Mouse (Mus musculus) CH12.LX (cell line): ENCODE data around the gene Mapk13. TPM values are rescaled to one million over a fixed set of nuclear protein-coding genes. Genes with fewer than 3 reads are reported as not detected.

Experiments
- DNase-seq: peaks from one replicate; pipeline ENCODE4 v3.0.0-alpha.2; 2013; ENCODE audit errors: extremely low read depth
- H3K27ac ChIP-seq: 2 replicates; pipeline ENCODE4 v1.5.1; 2012; ENCODE audit warnings: low read depth, mild to moderate bottlenecking, control low read depth, moderate library complexity; ENCODE audit not compliant: insufficient read depth
- H3K27me3 ChIP-seq: replicated peaks from 2 replicates; pipeline ENCODE3; 2012; ENCODE audit warnings: inconsistent platforms
- H3K36me3 ChIP-seq, 2 experiments: replicated peaks in 1 of 2; 2 replicates each; pipeline versions ENCODE3 to v1.6.1; 2012; ENCODE audit warnings: inconsistent platforms in 1 of 2, low read length in 1 of 2, mild to moderate bottlenecking in 1 of 2, mixed read lengths in 1 of 2, moderate library complexity in 1 of 2; ENCODE audit not compliant: control insufficient read depth in 1 of 2, insufficient read depth in 1 of 2
- H3K4me1 ChIP-seq, 2 experiments: 2 replicates each; pipeline ENCODE4 v1.6.1; 2012; ENCODE audit warnings: inconsistent platforms in 1 of 2, moderate library complexity in 1 of 2; ENCODE audit not compliant: insufficient read depth in 2 of 2, control insufficient read depth in 1 of 2
- H3K4me2 ChIP-seq: 2 replicates; pipeline ENCODE4 v1.6.1; 2012; ENCODE audit warnings: low read depth, mild to moderate bottlenecking, control low read depth; ENCODE audit not compliant: poor library complexity, insufficient read depth, severe bottlenecking
- H3K4me3 ChIP-seq, 3 experiments: fragments of 150-350 bp in 1 of 3; sonication (generic) in 1 of 3; replicated peaks in 1 of 3; 2 replicates each; pipeline versions ENCODE3 to v1.5.1; 2011 to 2012; ENCODE audit warnings: low read depth in 2 of 3, low read length in 2 of 3, mild to moderate bottlenecking in 2 of 3, moderate library complexity in 2 of 3, control low read depth in 1 of 3, improper control_type of control experiment in 1 of 3, inconsistent platforms in 1 of 3, mixed read lengths in 1 of 3; ENCODE audit not compliant: poor library complexity in 1 of 3
- H3K79me2 ChIP-seq: replicated peaks from 2 replicates; pipeline ENCODE4 v1.6.1; 2012; ENCODE audit warnings: mild to moderate bottlenecking, moderate library complexity; ENCODE audit not compliant: control insufficient read depth, poor library complexity, insufficient read depth, severe bottlenecking; ENCODE audit errors: extremely low read depth
- H3K9ac ChIP-seq: 2 replicates; pipeline ENCODE4 v1.6.1; 2012; ENCODE audit warnings: low read depth, mild to moderate bottlenecking, control low read depth, moderate library complexity; ENCODE audit not compliant: insufficient read depth
- H3K9me3 ChIP-seq: replicated peaks from 2 replicates; pipeline ENCODE3; 2012; ENCODE audit warnings: low read length, inconsistent platforms, mixed read lengths
- CHD1 ChIP-seq: IDR thresholded peaks from 2 replicates; pipeline ENCODE4 v1.6.1; 2012; ENCODE audit warnings: low read depth, low read length, improper control_type of control experiment, inconsistent platforms
- CHD2 ChIP-seq: IDR thresholded peaks from 2 replicates; pipeline ENCODE4 v1.6.1; 2011; ENCODE audit warnings: low read length, improper control_type of control experiment
- CTCF ChIP-seq, 2 experiments: IDR thresholded peaks in 1 of 2; conservative IDR thresholded peaks in 1 of 2; 2 replicates each; pipeline ENCODE4 v1.5.1; 2011 to 2012; ENCODE audit warnings: low read depth in 2 of 2, low read length in 2 of 2, improper control_type of control experiment in 1 of 2, inconsistent platforms in 1 of 2, mild to moderate bottlenecking in 1 of 2, moderate library complexity in 1 of 2
- E2F4 ChIP-seq: IDR thresholded peaks from 2 replicates; pipeline ENCODE4 v1.6.1; 2011; ENCODE audit warnings: low read depth, low read length, improper control_type of control experiment; ENCODE audit not compliant: insufficient replicate concordance
- ELF1 ChIP-seq: IDR thresholded peaks from 2 replicates; pipeline ENCODE4 v1.6.1; 2014; ENCODE audit warnings: low read depth, mild to moderate bottlenecking, inconsistent platforms, low read length, improper control_type of control experiment
- ETS1 ChIP-seq: conservative IDR thresholded peaks from 2 replicates; pipeline ENCODE4 v1.6.1; 2012; ENCODE audit warnings: low read depth, mild to moderate bottlenecking, inconsistent platforms, low read length, improper control_type of control experiment, moderate library complexity
- GABPA ChIP-seq: IDR thresholded peaks from 2 replicates; pipeline ENCODE4 v1.6.1; 2012; ENCODE audit warnings: low read depth, low read length, improper control_type of control experiment, inconsistent platforms; ENCODE audit not compliant: insufficient replicate concordance
- HCFC1 ChIP-seq: IDR thresholded peaks from 2 replicates; pipeline ENCODE4 v1.6.1; 2012; ENCODE audit warnings: low read depth, mild to moderate bottlenecking, inconsistent platforms, low read length, improper control_type of control experiment
- IRF4 ChIP-seq: IDR thresholded peaks from 2 replicates; pipeline ENCODE4 v1.6.1; 2014; ENCODE audit warnings: low read depth, mild to moderate bottlenecking, inconsistent platforms, low read length, improper control_type of control experiment
- JUND ChIP-seq: conservative IDR thresholded peaks from 2 replicates; pipeline ENCODE4 v1.6.1; 2011; ENCODE audit warnings: low read depth, low read length, improper control_type of control experiment
- KAT2A ChIP-seq: IDR thresholded peaks from 2 replicates; pipeline ENCODE4 v1.6.1; 2012; ENCODE audit warnings: low read length, improper control_type of control experiment, inconsistent platforms; ENCODE audit not compliant: insufficient replicate concordance
- MAFK ChIP-seq: IDR thresholded peaks from 2 replicates; pipeline ENCODE4 v1.6.1; 2011; ENCODE audit warnings: low read length, improper control_type of control experiment; ENCODE audit not compliant: insufficient replicate concordance
- MAX ChIP-seq: IDR thresholded peaks from 2 replicates; pipeline ENCODE4 v1.6.1; 2011; ENCODE audit warnings: low read length, improper control_type of control experiment
- MAZ ChIP-seq: IDR thresholded peaks from 2 replicates; pipeline ENCODE4 v1.6.1; 2012; ENCODE audit warnings: low read depth, mild to moderate bottlenecking, inconsistent platforms, low read length, improper control_type of control experiment, moderate library complexity
- MEF2A ChIP-seq: IDR thresholded peaks from 2 replicates; pipeline ENCODE4 v1.6.1; 2014; ENCODE audit warnings: low read depth, mild to moderate bottlenecking, inconsistent platforms, low read length, improper control_type of control experiment, borderline replicate concordance
- MXI1 ChIP-seq: IDR thresholded peaks from 2 replicates; pipeline ENCODE4 v1.6.1; 2011; ENCODE audit warnings: mild to moderate bottlenecking, low read depth, low read length, improper control_type of control experiment
- MYC ChIP-seq: IDR thresholded peaks from 2 replicates; pipeline ENCODE4 v1.6.1; 2011; ENCODE audit warnings: low read depth, mild to moderate bottlenecking, improper control_type of control experiment, low read length
- NELFE ChIP-seq: IDR thresholded peaks from 2 replicates; pipeline ENCODE4 v1.6.1; 2011; ENCODE audit warnings: low read depth, low read length, improper control_type of control experiment
- NRF1 ChIP-seq: IDR thresholded peaks from 2 replicates; pipeline ENCODE4 v1.6.1; 2014; ENCODE audit warnings: low read depth, mild to moderate bottlenecking, inconsistent platforms, low read length, improper control_type of control experiment, moderate library complexity
- RAD21 ChIP-seq: IDR thresholded peaks from 2 replicates; pipeline ENCODE4 v1.6.1; 2011; ENCODE audit warnings: low read depth, mild to moderate bottlenecking, low read length, improper control_type of control experiment, moderate library complexity
- RCOR1 ChIP-seq: conservative IDR thresholded peaks from 2 replicates; pipeline ENCODE4 v1.6.1; 2012; ENCODE audit warnings: low read depth, mild to moderate bottlenecking, inconsistent platforms, low read length, improper control_type of control experiment
- SIN3A ChIP-seq: IDR thresholded peaks from 2 replicates; pipeline ENCODE4 v1.6.1; 2012; ENCODE audit warnings: low read length, improper control_type of control experiment, inconsistent platforms
- SMC3 ChIP-seq: IDR thresholded peaks from 2 replicates; pipeline ENCODE4 v1.6.1; 2011; ENCODE audit warnings: low read depth, low read length, improper control_type of control experiment
- TCF12 ChIP-seq: IDR thresholded peaks from 2 replicates; pipeline ENCODE4 v1.6.1; 2014; ENCODE audit warnings: low read depth, mild to moderate bottlenecking, inconsistent platforms, low read length, improper control_type of control experiment
- UBTF ChIP-seq: IDR thresholded peaks from 2 replicates; pipeline ENCODE4 v1.6.1; 2012; ENCODE audit warnings: low read depth, mild to moderate bottlenecking, inconsistent platforms, low read length, improper control_type of control experiment, moderate library complexity
- ZC3H11A ChIP-seq: IDR thresholded peaks from 2 replicates; pipeline ENCODE4 v1.6.1; 2012; ENCODE audit warnings: low read depth, mild to moderate bottlenecking, inconsistent platforms, low read length, improper control_type of control experiment
- ZKSCAN1 ChIP-seq: IDR thresholded peaks from 2 replicates; pipeline ENCODE4 v1.6.1; 2012; ENCODE audit warnings: low read depth, inconsistent platforms, low read length, improper control_type of control experiment, borderline replicate concordance
- ZMIZ1 ChIP-seq: IDR thresholded peaks from 2 replicates; pipeline ENCODE4 v1.6.1; 2012; ENCODE audit warnings: low read depth, mild to moderate bottlenecking, inconsistent platforms, low read length, improper control_type of control experiment
- ZNF384 ChIP-seq: IDR thresholded peaks from 2 replicates; pipeline ENCODE4 v1.6.1; 2012; ENCODE audit warnings: low read depth, low read length, improper control_type of control experiment, inconsistent platforms
- dilution Hi-C: fragments of 300-500 bp; cut with MboI; formaldehyde crosslinking; loops from 2 replicates; pipeline ENCODE4 v1.14.3; 2020; ENCODE audit warnings: low sequenced_read_pairs; ENCODE audit not compliant: extremely low pct_unique_long_range_greater_than_20kb, extremely low pct_ligation_motif_present
- in situ Hi-C: fragments of 300-500 bp; cut with MboI; formaldehyde crosslinking; loops from 3 replicates; pipeline ENCODE4 v1.14.3; 2019; ENCODE audit warnings: low sequenced_read_pairs, low pct_ligation_motif_present, low pct_unique_long_range_greater_than_20kb, mixed read lengths
- polyA plus RNA-seq: library from polyadenylated mRNA; unstranded; fragments of >175 nt; gene quantifications from 2 replicates; pipeline ENCODE4 v1.2.1, GENCODE M21; 2012; ENCODE audit warnings: low read depth; ENCODE audit not compliant: insufficient read length
- total RNA-seq, 2 experiments: library from RNA; depleted of rRNA; stranded (reverse); fragments of 300-350 nt in 1 of 2; fragments of >200 nt in 1 of 2; gene quantifications; 2 replicates each; pipeline ENCODE4 v1.2.3; 2012 to 2014

Mapk13 gene
- total and polyA plus RNA-seq, 3 experiments, result not detected

GRCm38 (mm10) chr17:28760736-28761312, 8.3 kb upstream of the Mapk13 start:
- Histone ChIP-seq H3K9me3 (no peaks in the 10 kb centered on the region), H3K27ac (no peak overlapping the region), H3K27me3 (no peaks in the 10 kb centered on the region), H3K36me3 (no peaks in the 10 kb centered on the region), H3K4me2 (no peak overlapping the region), H3K9ac (no peak overlapping the region), H3K4me3 (no peak overlapping the region), H3K79me2 (no peaks in the 10 kb centered on the region), H3K4me1 (peaks cover 0 to 4% of the 10 kb centered on the region in 2 experiments; a peak in 2 of 4 replicates)
- dilution Hi-C loops (no loop called here), in situ Hi-C loops (no loop called here)
- no peak for DNase-seq
- no peak for TF ChIP-seq ZC3H11A
- TF ChIP-seq HCFC1, result no peak
- no peak for TF ChIP-seq E2F4
- no peak for TF ChIP-seq ZKSCAN1
- TF ChIP-seq MAZ, result no peak
- TF ChIP-seq KAT2A, result no peak
- no peak for TF ChIP-seq TCF12
- no peak for TF ChIP-seq NRF1
- TF ChIP-seq SMC3, result no peak

DNA sequence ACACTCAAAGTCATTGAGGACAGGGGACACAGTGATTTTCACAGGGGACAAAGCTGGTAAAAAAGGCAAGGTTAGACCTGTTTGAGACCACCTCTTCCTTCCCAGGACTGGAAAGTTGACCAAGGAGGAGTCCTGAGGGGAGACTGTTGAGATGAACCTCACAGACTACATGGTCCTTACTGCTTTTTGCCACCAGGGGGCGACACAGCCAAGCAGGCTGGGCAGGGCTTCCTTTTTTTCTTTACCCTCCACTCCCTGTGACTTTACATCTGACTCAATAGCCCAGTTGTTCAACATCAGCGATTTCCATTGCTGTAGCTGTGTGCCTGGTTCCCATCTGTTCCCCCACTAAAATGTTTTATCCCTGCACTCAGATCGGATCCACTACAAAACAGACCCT, 7.2 kb upstream of the Mapk13 start:
- in situ Hi-C loops, result no loop called here
- dilution Hi-C loops, result no loop called here
- TF ChIP-seq MAX (no peak; the same call in 1 of the 2 replicates), CHD2 (no peak), SMC3 (peak; percentile 91), ELF1 (no peak), MEF2A (no peak; the same call in 1 of the 2 replicates), ZNF384 (peak; percentile 89), NRF1 (peak; percentile 27; the same call in 1 of the 2 replicates), GABPA (no peak), UBTF (no peak), CTCF (conservative IDR thresholded peaks at IDR 0.05 in 1 of 2, IDR thresholded peaks at IDR 0.05 in 1 of 2; ENCODE audit: low read depth in 2 of 2, low read length in 2 of 2) (peak; percentile 93 to 95), RAD21 (peak; percentile 92), MXI1 (no peak), RCOR1 (no peak), CHD1 (no peak), JUND (0 out of 2 replicates have a peak, but pooled peaks have one; percentile 16), ZMIZ1 (no peak), MYC (0 out of 2 replicates have a peak, but pooled peaks have one; percentile 41), ZC3H11A (peak; percentile 50), MAFK (no peak), SIN3A (0 out of 2 replicates have a peak, but pooled peaks have one; percentile 24), NELFE (peak; percentile 37; the same call in 1 of the 2 replicates), IRF4 (peak; percentile 28; the same call in 1 of the 2 replicates), ETS1 (no peak)

More for the DNA sequence above, 7.2 kb upstream of the Mapk13 start:
- Histone ChIP-seq H3K9me3 (no peaks in the 10 kb centered on the region), H3K27ac (no peak overlapping the region), H3K9ac (no peak overlapping the region), H3K4me1 (no peaks in the 10 kb centered on the region), H3K79me2 (no peaks in the 10 kb centered on the region), H3K27me3 (peaks cover 4% of the 10 kb centered on the region), H3K4me3 (no peak overlapping the region), H3K36me3 (no peaks in the 10 kb centered on the region), H3K4me2 (no peak overlapping the region)
- DNase-seq, result peak; percentile 77
